Mouse (Mus musculus) right cerebral cortex, postnatal 14 days (tissue): ENCODE measurements at regions not wholly inside any gene's neighbourhood (a gene's known extent, or its start where the extent isn't known, plus 50 kb on each side); places are given as distances from the start of the nearest gene placed in this dataset.
"Not testable (repeated sequence)": the region's sequence is repeated elsewhere in the genome, so short reads cannot be mapped to it uniquely, and the experiment has no call there.

Experiments
- DNase-seq: peaks from one replicate; pipeline ENCODE4 v3.0.0; 2022

- no peak for DNase-seq
These were observed 164.6 kb upstream of the Gm10131 start for GRCm38 (mm10) chr8:34275977-34276660.

GRCm38 (mm10) chr8:34274796-34275195 lies 163.3 kb upstream of the Gm10131 start:
- DNase-seq = not testable (repeated sequence)

GRCm38 (mm10) chr8:34274171-34274570 lies 162.6 kb upstream of the Gm10131 start:
- no peak for DNase-seq

- no peak for DNase-seq
These were observed 158.3 kb upstream of the Gm10131 start for GRCm38 (mm10) chr8:34269848-34270247.

- DNase-seq = no peak
These were observed 157.4 kb upstream of the Gm10131 start for GRCm38 (mm10) chr8:34268806-34269520.

- DNase-seq = no peak
These were observed 143.4 kb upstream of the Gm10131 start for GRCm38 (mm10) chr8:34254978-34255377.

GRCm38 (mm10) chr8:34251934-34252333 lies 140.4 kb upstream of the Gm10131 start:
- DNase-seq = no peak

- DNase-seq = no peak
These were observed 127.9 kb upstream of the Gm10131 start for GRCm38 (mm10) chr8:34239346-34239900.

GRCm38 (mm10) chr8:34233705-34234104 lies 122.2 kb upstream of the Gm10131 start:
- no peak for DNase-seq

GRCm38 (mm10) chr8:34229477-34229876 lies 117.9 kb upstream of the Gm10131 start:
- no peak for DNase-seq

- DNase-seq = no peak
These were observed 113.7 kb upstream of the Gm10131 start for GRCm38 (mm10) chr8:34225011-34225890.

- no peak for DNase-seq
These were observed 110.7 kb upstream of the Gm10131 start for GRCm38 (mm10) chr8:34222187-34222586.
